Mouse (Mus musculus) C2C12 (cell line): ENCODE measurements at regions not wholly inside any gene's neighbourhood (a gene's known extent, or its start where the extent isn't known, plus 50 kb on each side); places are given as distances from the start of the nearest gene placed in this dataset.

ENCODE experiments used
- CTCF ChIP-seq: IDR thresholded peaks from one replicate; pipeline ENCODE4 v1.5.1; 2011; ENCODE audit not compliant: control insufficient read depth, insufficient read depth, insufficient read length
- FOSL1 ChIP-seq: IDR thresholded peaks from one replicate; pipeline ENCODE4 v1.8.0; 2011; ENCODE audit warnings: mild to moderate bottlenecking, low read length; ENCODE audit not compliant: poor library complexity, insufficient read depth, severe bottlenecking
- MAX ChIP-seq: IDR thresholded peaks from one replicate; pipeline ENCODE4 v1.6.1; 2011; ENCODE audit warnings: mild to moderate bottlenecking, control low read depth
- MYOD1 ChIP-seq: IDR thresholded peaks from one replicate; pipeline ENCODE4 v1.6.1; 2011; ENCODE audit warnings: low read depth; ENCODE audit not compliant: control insufficient read depth, insufficient read length
- MYOG ChIP-seq: IDR thresholded peaks from one replicate; pipeline ENCODE4 v1.6.1; 2011; ENCODE audit not compliant: control insufficient read depth, insufficient read length; ENCODE audit errors: extremely low read depth
- USF1 ChIP-seq: IDR thresholded peaks from one replicate; pipeline ENCODE4 v1.6.1; 2011; ENCODE audit warnings: low read depth, mild to moderate bottlenecking, control low read depth, moderate library complexity

DNA sequence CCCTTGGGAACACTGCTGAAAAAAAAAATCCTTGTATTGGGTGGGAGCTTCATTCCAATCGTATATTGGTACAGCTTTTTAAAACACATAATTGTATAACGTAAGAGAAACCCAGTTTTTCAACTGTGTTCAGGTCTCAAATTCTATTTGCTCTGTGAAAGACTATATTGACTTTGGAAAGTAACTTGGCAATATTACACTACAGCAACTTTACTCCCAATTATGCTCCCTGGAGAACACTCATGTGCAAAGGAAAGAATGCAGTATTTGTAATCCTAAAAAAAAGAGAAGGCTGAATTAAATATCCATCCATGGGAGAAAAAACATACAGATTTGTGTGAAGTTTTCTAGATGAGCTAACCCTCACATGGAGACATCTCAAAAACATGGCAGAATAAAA lies 1356.7 kb upstream of the A1bg start:
- TF ChIP-seq CTCF: no peak
- TF ChIP-seq MYOG: no peak
- TF ChIP-seq MAX: no peak
- TF ChIP-seq FOSL1: no peak
- TF ChIP-seq MYOD1: no peak
- TF ChIP-seq USF1: no peak
